Mouse (Mus musculus) mouse trophoblast stem cell (cell line): ENCODE measurements around the gene Zfp653.

Experiments
- in situ Hi-C, 2 experiments: fragments of 300-500 bp; cut with MseI, MboI; formaldehyde crosslinking; loops; 2 replicates in 1 of 2; 3 replicates in 1 of 2; pipeline ENCODE4 v1.15.1; 2025

The Zfp653 gene

DNA sequence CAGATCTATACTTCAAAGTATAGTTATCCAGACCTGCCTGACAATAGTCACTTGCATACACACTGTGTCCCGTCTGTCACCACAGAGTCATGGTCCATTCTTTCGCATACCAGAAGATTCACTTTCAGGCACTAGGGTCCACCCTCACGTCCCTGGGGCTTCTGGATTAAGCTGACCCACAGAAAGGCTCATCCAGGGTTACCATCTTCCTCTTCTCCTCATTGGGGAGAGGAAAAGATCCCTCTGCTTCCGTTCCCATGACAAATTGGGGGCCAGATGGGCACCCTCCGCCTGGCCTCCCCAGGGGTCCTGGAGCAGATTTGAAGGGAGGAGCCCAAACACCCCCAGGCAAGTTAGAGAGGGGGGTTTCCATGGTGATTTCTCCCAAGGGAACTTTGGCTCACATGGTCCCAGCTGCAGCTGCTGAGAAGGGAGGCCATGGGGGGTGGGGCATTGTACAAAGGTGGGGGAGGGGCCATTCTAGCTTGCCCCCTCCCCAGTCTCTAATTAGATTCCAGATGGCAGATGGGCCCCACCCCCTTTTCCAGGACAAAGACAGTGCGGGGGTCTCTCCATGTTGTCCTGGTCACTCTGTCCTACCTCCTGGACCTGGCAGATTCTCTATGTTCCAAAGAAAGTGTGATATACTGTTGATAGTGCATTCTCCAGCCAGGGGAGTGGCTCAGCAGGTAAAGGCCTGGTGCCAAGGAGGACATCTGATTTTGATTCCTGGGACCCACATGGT, 35.7 kb downstream of the Zfp653 start:
- in situ Hi-C loops: no loop called here

DNA sequence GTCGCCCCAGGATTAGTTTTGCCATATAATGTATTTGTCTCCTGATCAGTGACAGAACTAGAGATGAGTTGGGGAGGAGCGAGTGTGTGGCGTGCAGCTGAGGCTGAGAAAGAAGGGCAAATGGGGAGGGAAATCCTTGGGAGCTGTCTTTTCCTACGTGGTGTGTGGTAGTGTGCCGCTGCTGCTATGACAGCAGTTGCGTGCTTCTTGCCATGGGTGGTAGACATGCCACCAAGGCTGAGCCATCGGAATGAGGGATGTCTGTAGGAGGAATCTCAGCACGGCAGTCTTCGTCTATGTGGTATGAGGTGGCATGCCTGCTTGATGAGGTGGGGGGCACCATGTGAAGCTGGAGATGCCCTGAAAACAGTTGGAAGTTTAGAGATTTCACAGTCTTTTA, 40.8 kb downstream of the Zfp653 start:
- in situ Hi-C loops: no loop called here

DNA sequence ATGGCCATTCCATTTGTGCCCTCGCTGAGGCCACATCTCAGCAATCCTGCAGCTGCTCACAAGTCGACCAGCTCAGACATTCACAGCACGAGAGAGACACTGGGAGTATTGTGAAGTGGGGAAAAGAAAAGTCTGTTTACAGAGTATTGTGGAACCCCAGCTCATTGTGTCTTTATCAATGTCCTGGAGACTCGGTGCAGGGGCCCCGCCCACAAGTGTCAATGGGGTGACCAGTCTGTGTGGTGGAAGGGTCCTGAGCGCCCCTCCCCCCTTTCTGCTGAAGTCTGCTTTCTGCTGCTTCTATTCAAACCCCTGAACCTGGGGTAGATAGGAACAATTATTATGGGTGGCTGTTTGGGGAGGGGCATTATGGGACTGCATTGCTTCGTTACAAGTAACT, 42.7 kb downstream of the Zfp653 start:
- in situ Hi-C loops: no loop called here

- in situ Hi-C loops: no loop called here
These were observed 46.6 kb downstream of the Zfp653 start for GRCm38 (mm10) chr9:22024592-22024991.

DNA sequence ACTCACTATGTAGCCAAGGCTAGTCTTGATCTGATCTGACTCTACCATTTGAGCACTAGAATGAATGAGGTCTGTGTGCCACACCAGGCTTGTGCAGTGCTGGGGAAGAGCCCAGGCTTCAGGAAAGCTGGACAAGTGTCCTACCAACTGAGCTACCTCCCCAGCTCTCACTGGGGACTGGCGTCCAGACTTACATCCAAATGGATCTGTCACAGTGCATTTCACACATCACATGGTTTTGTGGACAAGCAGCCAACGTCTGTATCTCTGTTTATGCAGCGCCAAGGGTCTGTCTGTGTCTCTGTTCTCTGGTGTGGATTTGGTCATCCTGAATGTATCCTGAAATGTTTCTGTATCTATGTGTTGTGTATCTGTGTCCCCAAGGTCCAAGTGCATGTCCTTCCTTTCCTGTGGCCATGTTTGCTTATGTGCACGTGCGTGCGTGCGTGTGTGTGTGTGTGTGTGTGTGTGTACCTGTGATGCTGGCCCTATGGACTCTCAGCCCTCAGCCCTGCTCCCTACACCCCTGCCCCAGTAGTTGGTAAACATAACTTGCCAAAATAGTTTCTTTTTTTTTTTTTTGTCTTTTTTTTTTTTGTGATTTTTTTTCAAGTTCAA, 53.9 kb downstream of the Zfp653 start:
- in situ Hi-C loops: no loop called here

DNA sequence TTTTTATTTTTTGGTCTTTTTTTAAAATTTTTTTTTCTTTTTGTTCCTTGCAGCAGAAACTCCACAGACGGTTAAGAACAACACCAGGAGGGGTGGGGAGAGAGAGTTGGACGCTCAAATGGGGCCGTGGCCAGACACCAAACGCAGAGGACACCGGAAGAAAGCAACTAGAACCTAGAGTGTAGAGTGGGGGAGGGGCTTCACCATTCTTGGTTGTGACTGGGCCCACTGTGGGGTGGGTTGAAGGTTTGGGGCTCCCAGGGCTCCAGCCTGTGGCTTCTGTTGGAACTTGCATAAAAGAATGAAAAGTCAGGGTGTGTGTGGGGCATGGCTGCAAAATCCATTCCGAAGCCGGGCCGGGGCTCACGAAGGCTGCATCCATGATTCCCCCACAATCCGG, 54.9 kb downstream of the Zfp653 start:
- in situ Hi-C loops: no loop called here

GRCm38 (mm10) chr9:22012731-22013130, 58.4 kb downstream of the Zfp653 start:
- in situ Hi-C loops: no loop called here

DNA sequence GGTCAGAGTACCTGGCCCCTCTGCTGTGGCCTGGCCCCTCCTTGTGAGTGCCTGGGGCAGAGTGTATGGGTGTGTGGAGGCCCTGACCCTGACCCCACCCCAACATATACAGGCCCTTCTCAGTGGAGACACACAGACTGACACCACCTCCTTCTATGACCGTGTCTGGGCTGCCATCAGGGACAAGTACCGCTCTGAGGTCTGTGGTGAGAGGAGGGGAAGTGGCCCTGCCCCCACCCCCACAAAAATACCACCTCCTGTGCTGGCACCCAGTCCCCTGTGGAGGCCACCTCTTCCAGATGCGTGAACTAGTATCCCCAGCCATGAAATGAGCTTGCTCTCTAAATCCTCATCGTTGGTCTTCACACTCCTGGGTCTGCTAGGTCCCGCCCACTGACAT, 60.1 kb downstream of the Zfp653 start:
- in situ Hi-C loops: no loop called here
